Mouse (Mus musculus) midbrain, embryonic 13.5 days (tissue): Measurements from ENCODE around the gene Man2a2. TPM values are rescaled to one million over a fixed set of nuclear protein-coding genes. Genes with fewer than 3 reads are reported as not detected.
A peak's percentile ranks its signal among the peaks of the same experiment; 100 is the strongest.
"Not testable (repeated sequence)": the region's sequence is repeated elsewhere in the genome, so short reads cannot be mapped to it uniquely, and the experiment has no call there.

Experiments used
- ATAC-seq: fragments of 200-750 bp; cut with Nextera tagmentation; 2 replicates; pipeline ENCODE4 v1.8.0; 2017; ENCODE audit warnings: mild to moderate bottlenecking, moderate TSS enrichment, moderate library complexity
- H3K27ac ChIP-seq: fragments of 300-500 bp; sonication (generic); 2 replicates; pipeline ENCODE4 v1.5.1; 2015; ENCODE audit warnings: inconsistent platforms, mild to moderate bottlenecking, moderate library complexity
- H3K27me3 ChIP-seq: fragments of 300-500 bp; sonication (generic); 2 replicates; pipeline ENCODE4 v1.6.1; 2015; ENCODE audit warnings: mild to moderate bottlenecking, inconsistent platforms
- H3K36me3 ChIP-seq: fragments of 300-500 bp; sonication (generic); 2 replicates; pipeline ENCODE4 v1.6.1; 2015; ENCODE audit warnings: mild to moderate bottlenecking, inconsistent platforms
- H3K4me1 ChIP-seq: fragments of 300-500 bp; sonication (generic); replicated peaks from 2 replicates; pipeline ENCODE4 v1.6.1; 2015; ENCODE audit warnings: inconsistent platforms
- H3K4me2 ChIP-seq: fragments of 300-500 bp; sonication (generic); replicated peaks from 2 replicates; pipeline ENCODE4 v1.6.1; 2015; ENCODE audit warnings: moderate library complexity, mild to moderate bottlenecking, inconsistent platforms
- H3K4me3 ChIP-seq: fragments of 300-500 bp; sonication (generic); replicated peaks from 2 replicates; pipeline ENCODE4 v1.5.1; 2015; ENCODE audit warnings: mild to moderate bottlenecking, inconsistent platforms
- H3K9ac ChIP-seq: fragments of 300-500 bp; sonication (generic); replicated peaks from 2 replicates; pipeline ENCODE4 v1.6.1; 2015; ENCODE audit warnings: mild to moderate bottlenecking, inconsistent platforms
- H3K9me3 ChIP-seq: fragments of 300-500 bp; sonication (generic); 2 replicates; pipeline ENCODE4 v1.6.1; 2016; ENCODE audit warnings: mild to moderate bottlenecking, inconsistent platforms
- WGBS: fragments of 180-500 bp; shearing (Covaris S2); methylation state at CpG from one replicate; pipeline ENCODE4 v1.1.7; 2015; 5-methylcytosine and 5-hydroxymethylcytosine counted together
- polyA plus RNA-seq: library from polyadenylated mRNA; unstranded; fragments of >200 nt; fragmentation: Nextera tagmentation; extraction: Ambion mirVana; gene quantifications from 2 replicates; pipeline ENCODE4 v1.2.1, GENCODE M21; 2015

Gene Man2a2
- polyA plus RNA-seq, 1 experiment from 2014 or later: 21.3 TPM

- Histone ChIP-seq H3K9ac (peak within 1 kb of the TSS; percentile 73), H3K4me3 (peak within 1 kb of the TSS; percentile 52), H3K4me2 (peak within 1 kb of the TSS; percentile 81), H3K27me3 (no peaks in the 10 kb centered on the region), H3K9me3 (no peaks in the 10 kb centered on the region), H3K36me3 (peaks cover 11% of the 10 kb centered on the region), H3K27ac (peak within 1 kb of the TSS; percentile 83), H3K4me1 (peaks cover 47% of the 10 kb centered on the region)
- under 1% methylated on average over 25 of the region's 25 CpGs for WGBS
- peak; percentile 16 for ATAC-seq
Measured at GRCm38 (mm10) chr7:80342858-80343257, 28.3 kb downstream of the Man2a2 start, which contains the start of gene Hddc3. Gene Hddc3, plus strand, starts transcription at chr7:80343104.

- whole genome bisulfite sequencing: 69% methylated on average over 7 of the region's 7 CpGs
- H3K4me3 ChIP-seq: no peak overlapping the region
- H3K27ac ChIP-seq: peak overlapping the region; percentile 12; the same call in 1 of the 2 replicates
- no peak overlapping the region for H3K9ac ChIP-seq
- H3K4me2 ChIP-seq: no peak overlapping the region
- no peak for ATAC-seq
- H3K27me3 ChIP-seq: no peaks in the 10 kb centered on the region
- H3K9me3 ChIP-seq: no peaks in the 10 kb centered on the region
- H3K36me3 ChIP-seq: peaks cover 21% of the 10 kb centered on the region
- H3K4me1 ChIP-seq: peaks cover 52% of the 10 kb centered on the region
Measured at GRCm38 (mm10) chr7:80341793-80342192, 29.4 kb downstream of the Man2a2 start.

GRCm38 (mm10) chr7:80340793-80341192 is 30.4 kb downstream of the Man2a2 start, which contains the start of gene Unc45a:
Gene Unc45a, minus strand, starts transcription at chr7:80341005.
- Histone ChIP-seq H3K4me2 (peak within 1 kb of the TSS; percentile 90), H3K27ac (peak within 1 kb of the TSS; percentile 88), H3K9me3 (no peaks in the 10 kb centered on the region), H3K9ac (peak within 1 kb of the TSS; percentile 71), H3K27me3 (no peaks in the 10 kb centered on the region), H3K36me3 (peaks cover 27% of the 10 kb centered on the region), H3K4me3 (peak within 1 kb of the TSS; percentile 59), H3K4me1 (peaks cover 54% of the 10 kb centered on the region)
- 3% methylated on average over 11 of the region's 11 CpGs for WGBS
- peak; percentile 41 for ATAC-seq

GRCm38 (mm10) chr7:80339793-80340628 is 31.2 kb downstream of the Man2a2 start:
- H3K36me3 ChIP-seq: peaks cover 29% of the 10 kb centered on the region
- under 1% methylated on average over 45 of the region's 45 CpGs for WGBS
- H3K9me3 ChIP-seq: no peaks in the 10 kb centered on the region
- peak overlapping the region; percentile 71 for H3K9ac ChIP-seq
- peak overlapping the region; percentile 90 for H3K4me2 ChIP-seq
- H3K4me1 ChIP-seq: peaks cover 54% of the 10 kb centered on the region
- H3K27me3 ChIP-seq: no peaks in the 10 kb centered on the region
- peak overlapping the region; percentile 88 for H3K27ac ChIP-seq
- ATAC-seq: peak; percentile 97
- H3K4me3 ChIP-seq: peak overlapping the region; percentile 59

- ATAC-seq: peak; percentile 15; the same call in 1 of the 2 replicates
- H3K4me1 ChIP-seq: peaks cover 54% of the 10 kb centered on the region
- H3K9me3 ChIP-seq: no peaks in the 10 kb centered on the region
- H3K4me3 ChIP-seq: peak overlapping the region; percentile 59
- peaks cover 36% of the 10 kb centered on the region for H3K36me3 ChIP-seq
- peak overlapping the region; percentile 87 for H3K9ac ChIP-seq
- H3K4me2 ChIP-seq: peak overlapping the region; percentile 90
- H3K27ac ChIP-seq: peak overlapping the region; percentile 86
- H3K27me3 ChIP-seq: no peaks in the 10 kb centered on the region
- WGBS: 10% methylated on average over 17 of the region's 17 CpGs
Measured at GRCm38 (mm10) chr7:80339371-80339770, 31.8 kb downstream of the Man2a2 start.

GRCm38 (mm10) chr7:80336932-80337331 is 34.2 kb downstream of the Man2a2 start:
- no peak overlapping the region for H3K4me2 ChIP-seq
- peaks cover 60% of the 10 kb centered on the region for H3K36me3 ChIP-seq

GRCm38 (mm10) chr7:80334848-80335247 is 36.3 kb downstream of the Man2a2 start:
- no peak overlapping the region for H3K27ac ChIP-seq
- peaks cover 81% of the 10 kb centered on the region for H3K36me3 ChIP-seq
- 96% methylated on average over 4 of the region's 4 CpGs for WGBS
- ATAC-seq: no peak
- no peaks in the 10 kb centered on the region for H3K27me3 ChIP-seq
- no peak overlapping the region for H3K4me2 ChIP-seq
- H3K4me3 ChIP-seq: no peak overlapping the region
- H3K4me1 ChIP-seq: peaks cover 23% of the 10 kb centered on the region
- H3K9ac ChIP-seq: no peak overlapping the region
- H3K9me3 ChIP-seq: no peaks in the 10 kb centered on the region

More at GRCm38 (mm10) chr7:80336932-80337331, 34.2 kb downstream of the Man2a2 start:
- no peaks in the 10 kb centered on the region for H3K9me3 ChIP-seq
- no peaks in the 10 kb centered on the region for H3K27me3 ChIP-seq
- ATAC-seq: no peak
- no peak overlapping the region for H3K4me3 ChIP-seq
- WGBS: 92% methylated on average over 3 of the region's 3 CpGs
- H3K9ac ChIP-seq: no peak overlapping the region
- peaks cover 39% of the 10 kb centered on the region for H3K4me1 ChIP-seq
- H3K27ac ChIP-seq: no peak overlapping the region

- ATAC-seq: no peak
- no peaks in the 10 kb centered on the region for H3K9me3 ChIP-seq
- WGBS: 96% methylated on average over 19 of the region's 19 CpGs
Measured at GRCm38 (mm10) chr7:80331433-80331832, 39.7 kb downstream of the Man2a2 start.

GRCm38 (mm10) chr7:80330278-80330677 is 40.9 kb downstream of the Man2a2 start:
- H3K27me3 ChIP-seq: no peaks in the 10 kb centered on the region
- H3K4me2 ChIP-seq: no peak overlapping the region
- no peak overlapping the region for H3K27ac ChIP-seq
- peaks cover under 1% of the 10 kb centered on the region; the same call in 1 of the 2 replicates for H3K4me1 ChIP-seq
- no peak overlapping the region for H3K4me3 ChIP-seq
- ATAC-seq: no peak
- peaks cover 100% of the 10 kb centered on the region for H3K36me3 ChIP-seq
- no peaks in the 10 kb centered on the region for H3K9me3 ChIP-seq
- H3K9ac ChIP-seq: no peak overlapping the region
- 88% methylated on average over 8 of the region's 8 CpGs for WGBS

More at GRCm38 (mm10) chr7:80331433-80331832, 39.7 kb downstream of the Man2a2 start:
- Histone ChIP-seq H3K27me3 (no peaks in the 10 kb centered on the region), H3K27ac (no peak overlapping the region), H3K4me1 (no peaks in the 10 kb centered on the region), H3K4me3 (no peak overlapping the region), H3K4me2 (no peak overlapping the region), H3K36me3 (peaks cover 100% of the 10 kb centered on the region), H3K9ac (no peak overlapping the region)

- Histone ChIP-seq H3K27me3 (no peaks in the 10 kb centered on the region), H3K27ac (no peak overlapping the region), H3K36me3 (peaks cover 63% of the 10 kb centered on the region), H3K4me3 (no peak overlapping the region), H3K9ac (no peak overlapping the region), H3K4me2 (no peak overlapping the region), H3K9me3 (no peaks in the 10 kb centered on the region), H3K4me1 (peaks cover 21% of the 10 kb centered on the region)
- WGBS: 95% methylated on average over 19 of the region's 19 CpGs
- no peak for ATAC-seq
Measured at GRCm38 (mm10) chr7:80326076-80326475, 45.1 kb downstream of the Man2a2 start.

GRCm38 (mm10) chr7:80325292-80325868 is 45.8 kb downstream of the Man2a2 start:
- Histone ChIP-seq H3K27me3 (no peaks in the 10 kb centered on the region), H3K9ac (no peak overlapping the region), H3K4me3 (no peak overlapping the region), H3K9me3 (no peaks in the 10 kb centered on the region), H3K4me1 (peaks cover 21% of the 10 kb centered on the region), H3K36me3 (peaks cover 63% of the 10 kb centered on the region), H3K27ac (peak overlapping the region; percentile 27; the same call in 1 of the 2 replicates), H3K4me2 (no peak overlapping the region)
- WGBS: 95% methylated on average over 16 of the region's 16 CpGs
- ATAC-seq: no peak

GRCm38 (mm10) chr7:80324816-80325119 is 46.4 kb downstream of the Man2a2 start:
- Histone ChIP-seq H3K4me1 (peaks cover 21% of the 10 kb centered on the region), H3K27ac (peak overlapping the region; percentile 84), H3K4me2 (peak overlapping the region; percentile 78), H3K4me3 (peak overlapping the region; percentile 64; the same call in 1 of the 2 replicates), H3K36me3 (peaks cover 63% of the 10 kb centered on the region)
- H3K9ac ChIP-seq, ATAC-seq, H3K27me3 ChIP-seq, H3K9me3 ChIP-seq: not testable (repeated sequence)
- WGBS: 40% methylated on average over 5 of the region's 5 CpGs
